Mouse (Mus musculus) limb, embryonic 12.5 days (tissue): Measurements from ENCODE around the gene Kcnh3. TPM values are rescaled to one million over a fixed set of nuclear protein-coding genes. Genes with fewer than 3 reads are reported as not detected.

Experiments used
- ATAC-seq: fragments of 200-750 bp; cut with Nextera tagmentation; 2 replicates; pipeline ENCODE4 v1.8.0; 2017; ENCODE audit warnings: low read depth, moderate TSS enrichment; ENCODE audit not compliant: insufficient number of reproducible peaks, insufficient read depth, low FRiP score, low TSS enrichment
- H3K27ac ChIP-seq: fragments of 300-500 bp; sonication (generic); 2 replicates; pipeline ENCODE4 v1.5.1; 2016; ENCODE audit warnings: mild to moderate bottlenecking, moderate library complexity
- H3K27me3 ChIP-seq: fragments of 300-500 bp; sonication (generic); 2 replicates; pipeline ENCODE4 v1.6.1; 2016; ENCODE audit warnings: mild to moderate bottlenecking, moderate library complexity
- H3K36me3 ChIP-seq: fragments of 300-500 bp; sonication (generic); 2 replicates; pipeline ENCODE4 v1.6.1; 2016; ENCODE audit warnings: mild to moderate bottlenecking, moderate library complexity
- H3K4me1 ChIP-seq: fragments of 300-500 bp; sonication (generic); replicated peaks from 2 replicates; pipeline ENCODE4 v1.6.1; 2016
- H3K4me2 ChIP-seq: fragments of 300-500 bp; sonication (generic); 2 replicates; pipeline ENCODE4 v1.6.1; 2016; ENCODE audit warnings: mild to moderate bottlenecking, moderate library complexity
- H3K4me3 ChIP-seq: fragments of 300-500 bp; sonication (generic); replicated peaks from 2 replicates; pipeline ENCODE4 v1.5.1; 2016; ENCODE audit warnings: mild to moderate bottlenecking
- H3K9ac ChIP-seq: fragments of 300-500 bp; sonication (generic); replicated peaks from 2 replicates; pipeline ENCODE4 v1.6.1; 2016; ENCODE audit warnings: mild to moderate bottlenecking, moderate library complexity
- H3K9me3 ChIP-seq: fragments of 300-500 bp; sonication (generic); 2 replicates; pipeline ENCODE4 v1.6.1; 2016; ENCODE audit warnings: mild to moderate bottlenecking, moderate library complexity
- WGBS: fragments of 180-500 bp; shearing (Covaris S2); methylation state at CpG from one replicate; pipeline ENCODE4 v1.1.7; 2016; 5-methylcytosine and 5-hydroxymethylcytosine counted together
- polyA plus RNA-seq: library from polyadenylated mRNA; unstranded; fragments of >200 nt; fragmentation: Nextera tagmentation; extraction: Ambion mirVana; gene quantifications from 2 replicates; pipeline ENCODE4 v1.2.1, GENCODE M21; 2016

The Kcnh3 gene
- polyA plus RNA-seq, 1 experiment from 2014 or later, result 0.24 TPM

- Histone ChIP-seq H3K27ac (no peak overlapping the region), H3K27me3 (no peaks in the 10 kb centered on the region), H3K4me2 (no peak overlapping the region), H3K9me3 (no peaks in the 10 kb centered on the region), H3K36me3 (no peaks in the 10 kb centered on the region), H3K4me3 (no peak overlapping the region), H3K4me1 (peaks cover 7% of the 10 kb centered on the region; the same call in 1 of the 2 replicates), H3K9ac (no peak overlapping the region)
- no peak for ATAC-seq
- 84% methylated on average over 6 of the region's 6 CpGs for WGBS
Measured at GRCm38 (mm10) chr15:99255241-99255749, 30.6 kb downstream of the Kcnh3 start.

- H3K9me3 ChIP-seq, result no peaks in the 10 kb centered on the region
- H3K36me3 ChIP-seq, result no peaks in the 10 kb centered on the region
- H3K9ac ChIP-seq, result no peak overlapping the region
- ATAC-seq, result no peak
- WGBS, result 62% methylated on average over 8 of the region's 8 CpGs
- H3K4me3 ChIP-seq, result no peak overlapping the region
- no peak overlapping the region for H3K27ac ChIP-seq
- H3K4me1 ChIP-seq, result 0 out of 2 replicates have a peak, but pooled peaks cover 3% of the 10 kb centered on the region
- peak overlapping the region; percentile 19; the same call in 1 of the 2 replicates for H3K4me2 ChIP-seq
- H3K27me3 ChIP-seq, result no peaks in the 10 kb centered on the region
Measured at GRCm38 (mm10) chr15:99259167-99259729, 34.6 kb downstream of the Kcnh3 start.

GRCm38 (mm10) chr15:99259730-99260252, 35.1 kb downstream of the Kcnh3 start:
- no peak overlapping the region for H3K27ac ChIP-seq
- no peak overlapping the region for H3K9ac ChIP-seq
- H3K4me2 ChIP-seq, result peak overlapping the region; percentile 35
- ATAC-seq, result no peak
- WGBS, result 4% methylated on average over 6 of the region's 10 CpGs
- H3K36me3 ChIP-seq, result no peaks in the 10 kb centered on the region
- H3K4me3 ChIP-seq, result no peak overlapping the region
- no peaks in the 10 kb centered on the region for H3K9me3 ChIP-seq
- H3K4me1 ChIP-seq, result 0 out of 2 replicates have a peak, but pooled peaks cover 3% of the 10 kb centered on the region
- H3K27me3 ChIP-seq, result no peaks in the 10 kb centered on the region

GRCm38 (mm10) chr15:99262702-99263101, 38.0 kb downstream of the Kcnh3 start:
- no peaks in the 10 kb centered on the region for H3K9me3 ChIP-seq
- no peaks in the 10 kb centered on the region for H3K36me3 ChIP-seq
- peaks cover 9% of the 10 kb centered on the region; the same call in 1 of the 2 replicates for H3K4me1 ChIP-seq
- H3K27me3 ChIP-seq, result no peaks in the 10 kb centered on the region
- H3K4me2 ChIP-seq, result no peak overlapping the region
- no peak overlapping the region for H3K9ac ChIP-seq
- 39% methylated on average over 10 of the region's 10 CpGs for WGBS
- no peak overlapping the region for H3K27ac ChIP-seq
- H3K4me3 ChIP-seq, result no peak overlapping the region
- ATAC-seq, result no peak

- H3K4me2 ChIP-seq, result no peak overlapping the region
- no peak overlapping the region for H3K4me3 ChIP-seq
- 70% methylated on average over 2 of the region's 2 CpGs for WGBS
- no peaks in the 10 kb centered on the region for H3K36me3 ChIP-seq
- no peaks in the 10 kb centered on the region for H3K27me3 ChIP-seq
- H3K9ac ChIP-seq, result no peak overlapping the region
- ATAC-seq, result no peak
- no peak overlapping the region for H3K27ac ChIP-seq
- no peaks in the 10 kb centered on the region for H3K9me3 ChIP-seq
- peaks cover 9% of the 10 kb centered on the region; the same call in 1 of the 2 replicates for H3K4me1 ChIP-seq
Measured at GRCm38 (mm10) chr15:99264363-99264762, 39.7 kb downstream of the Kcnh3 start.

GRCm38 (mm10) chr15:99265679-99266078, 41.0 kb downstream of the Kcnh3 start:
- WGBS, result 9% methylated on average over 4 of the region's 4 CpGs
- Histone ChIP-seq H3K9ac (no peak overlapping the region), H3K9me3 (no peaks in the 10 kb centered on the region), H3K27me3 (no peaks in the 10 kb centered on the region), H3K4me2 (no peak overlapping the region), H3K27ac (no peak overlapping the region), H3K36me3 (no peaks in the 10 kb centered on the region), H3K4me1 (peaks cover 9% of the 10 kb centered on the region; the same call in 1 of the 2 replicates), H3K4me3 (no peak overlapping the region)
- no peak for ATAC-seq

- Histone ChIP-seq H3K4me3 (no peak overlapping the region), H3K9ac (no peak overlapping the region), H3K27ac (no peak overlapping the region), H3K4me1 (peaks cover 11% of the 10 kb centered on the region; the same call in 1 of the 2 replicates), H3K27me3 (peaks cover 8% of the 10 kb centered on the region), H3K9me3 (no peaks in the 10 kb centered on the region), H3K36me3 (no peaks in the 10 kb centered on the region), H3K4me2 (no peak overlapping the region)
- no peak for ATAC-seq
- WGBS, result 78% methylated on average over 8 of the region's 8 CpGs
Measured at GRCm38 (mm10) chr15:99276095-99276494, 51.4 kb downstream of the Kcnh3 start.

GRCm38 (mm10) chr15:99278271-99278670, 53.6 kb downstream of the Kcnh3 start:
- Histone ChIP-seq H3K4me1 (peaks cover 4% of the 10 kb centered on the region; the same call in 1 of the 2 replicates), H3K27ac (peak overlapping the region; percentile 3; the same call in 1 of the 2 replicates), H3K9me3 (no peaks in the 10 kb centered on the region), H3K36me3 (no peaks in the 10 kb centered on the region), H3K27me3 (peaks cover 8% of the 10 kb centered on the region), H3K9ac (no peak overlapping the region), H3K4me3 (no peak overlapping the region), H3K4me2 (no peak overlapping the region)
- 78% methylated on average over 7 of the region's 7 CpGs for WGBS
- no peak for ATAC-seq

GRCm38 (mm10) chr15:99283456-99283855, 58.8 kb downstream of the Kcnh3 start:
- ATAC-seq, result no peak
- no peaks in the 10 kb centered on the region for H3K36me3 ChIP-seq
- H3K9ac ChIP-seq, result no peak overlapping the region
- no peak overlapping the region for H3K27ac ChIP-seq
- no peak overlapping the region for H3K4me3 ChIP-seq
- peaks cover 5% of the 10 kb centered on the region for H3K27me3 ChIP-seq
- 64% methylated on average over 10 of the region's 10 CpGs for WGBS
- no peak overlapping the region for H3K4me2 ChIP-seq
- H3K9me3 ChIP-seq, result no peaks in the 10 kb centered on the region
- H3K4me1 ChIP-seq, result peaks cover 4% of the 10 kb centered on the region; the same call in 1 of the 2 replicates

GRCm38 (mm10) chr15:99284527-99285188, 60.0 kb downstream of the Kcnh3 start:
- no peaks in the 10 kb centered on the region for H3K9me3 ChIP-seq
- no peak overlapping the region for H3K27ac ChIP-seq
- H3K27me3 ChIP-seq, result peaks cover 5% of the 10 kb centered on the region; the same call in 1 of the 2 replicates
- H3K9ac ChIP-seq, result no peak overlapping the region
- H3K4me3 ChIP-seq, result no peak overlapping the region
- 40% methylated on average over 14 of the region's 14 CpGs for WGBS
- 0 out of 2 replicates have a peak, but pooled peaks cover 3% of the 10 kb centered on the region for H3K4me1 ChIP-seq
- H3K36me3 ChIP-seq, result no peaks in the 10 kb centered on the region
- ATAC-seq, result no peak
- no peak overlapping the region for H3K4me2 ChIP-seq

- 44% methylated on average over 8 of the region's 8 CpGs for WGBS
- ATAC-seq, result no peak
- no peaks in the 10 kb centered on the region for H3K9me3 ChIP-seq
Measured at GRCm38 (mm10) chr15:99285189-99285535, 60.5 kb downstream of the Kcnh3 start.

More at GRCm38 (mm10) chr15:99285189-99285535, 60.5 kb downstream of the Kcnh3 start:
- Histone ChIP-seq H3K27ac (no peak overlapping the region), H3K4me3 (no peak overlapping the region), H3K27me3 (no peaks in the 10 kb centered on the region), H3K9ac (no peak overlapping the region), H3K4me2 (no peak overlapping the region), H3K36me3 (no peaks in the 10 kb centered on the region), H3K4me1 (0 out of 2 replicates have a peak, but pooled peaks cover 3% of the 10 kb centered on the region)
